Mouse (Mus musculus): ENCODE measurements around the gene Olfr740. TPM values are rescaled to one million over a fixed set of nuclear protein-coding genes. Genes with fewer than 3 reads are reported as not detected.

Gene Olfr740
- not detected in 2 replicates for polyA plus RNA-seq (2014; fragmentation: Nextera tagmentation; extraction: Ambion mirVana)

DNA sequence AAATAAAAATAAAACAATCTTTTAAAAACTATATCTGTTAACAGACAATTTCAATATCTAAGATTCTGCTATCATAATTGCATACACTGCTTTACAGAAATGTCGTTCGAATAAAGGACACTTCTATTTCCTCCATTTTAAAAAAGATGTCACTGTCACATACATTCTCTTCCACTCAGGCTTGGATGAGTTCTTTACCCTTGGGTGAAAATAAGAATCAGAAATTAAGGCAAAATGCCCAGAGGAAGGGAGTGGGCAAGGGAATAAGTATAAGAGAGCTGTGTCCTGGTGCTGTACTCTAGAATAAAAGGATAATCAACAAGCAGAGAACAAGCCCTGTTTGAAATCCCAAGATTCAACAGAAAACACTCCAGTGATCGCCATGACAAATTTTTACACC is at the start of gene Olfr740:
Olfr740 (plus strand) TSS at position 301 of the 400 bp plus-strand sequence.
- ATAC-seq (ENCODE audit: insufficient number of reproducible peaks, insufficient read depth, low FRiP score, low read depth), result no peak
- Histone ChIP-seq H3K9ac (replicated peaks; ENCODE audit: low read depth, low read length) (no peak within 1 kb of the TSS), H3K27me3 (ENCODE audit: control insufficient read depth, insufficient read depth, low read length) (no peaks in the 10 kb centered on the region), H3K9me3 (ENCODE audit: control insufficient read depth, low read depth, low read length) (no peaks in the 10 kb centered on the region), H3K36me3 (ENCODE audit: control insufficient read depth, insufficient read depth, low read length) (no peaks in the 10 kb centered on the region), H3K4me2 (replicated peaks; ENCODE audit: low read depth, low read length) (no peak within 1 kb of the TSS), H3K4me1 (ENCODE audit: control insufficient read depth, insufficient read depth, low read length) (no peaks in the 10 kb centered on the region), H3K4me3 (ENCODE audit: low read depth, low read length) (no peak within 1 kb of the TSS), H3K27ac (ENCODE audit: low read length) (no peak within 1 kb of the TSS)
- WGBS, result 82% methylated on average over 3 of the region's 3 CpGs

DNA sequence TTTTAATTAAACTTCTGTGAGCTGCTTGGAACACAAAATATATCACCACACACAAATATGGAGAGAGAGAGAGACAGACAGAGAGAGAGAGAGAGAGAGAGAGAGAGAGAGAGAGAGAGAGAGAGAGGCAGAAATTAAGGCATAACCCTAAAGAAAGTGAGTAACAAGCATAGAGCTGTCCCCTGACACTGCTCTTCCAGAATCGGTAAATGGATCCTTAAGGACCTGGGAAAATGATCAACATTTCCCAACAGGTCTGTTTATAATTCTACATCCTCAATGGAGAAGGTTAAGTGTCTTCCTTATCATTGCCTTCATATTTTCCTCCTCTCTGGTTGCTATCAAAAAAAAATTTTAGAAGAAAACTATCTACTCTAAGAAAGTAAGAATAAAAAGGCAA is 38.1 kb upstream of the Olfr740 start, which contains the start of gene Olfr738:
Olfr738 (plus strand) TSS at position 301 of the 400 bp plus-strand sequence.
- Histone ChIP-seq H3K4me1 (ENCODE audit: control insufficient read depth, insufficient read depth, low read length) (no peaks in the 10 kb centered on the region), H3K27ac (ENCODE audit: low read length) (no peak within 1 kb of the TSS), H3K27me3 (ENCODE audit: control insufficient read depth, insufficient read depth, low read length) (no peaks in the 10 kb centered on the region), H3K9ac (replicated peaks; ENCODE audit: low read depth, low read length) (no peak within 1 kb of the TSS), H3K36me3 (ENCODE audit: control insufficient read depth, insufficient read depth, low read length) (no peaks in the 10 kb centered on the region), H3K4me2 (replicated peaks; ENCODE audit: low read depth, low read length) (no peak within 1 kb of the TSS), H3K9me3 (ENCODE audit: control insufficient read depth, low read depth, low read length) (no peaks in the 10 kb centered on the region), H3K4me3 (ENCODE audit: low read depth, low read length) (no peak within 1 kb of the TSS)
- no peak for ATAC-seq (ENCODE audit: insufficient number of reproducible peaks, insufficient read depth, low FRiP score, low read depth)
- WGBS, result 62% methylated on average over 1 of the region's 1 CpGs

DNA sequence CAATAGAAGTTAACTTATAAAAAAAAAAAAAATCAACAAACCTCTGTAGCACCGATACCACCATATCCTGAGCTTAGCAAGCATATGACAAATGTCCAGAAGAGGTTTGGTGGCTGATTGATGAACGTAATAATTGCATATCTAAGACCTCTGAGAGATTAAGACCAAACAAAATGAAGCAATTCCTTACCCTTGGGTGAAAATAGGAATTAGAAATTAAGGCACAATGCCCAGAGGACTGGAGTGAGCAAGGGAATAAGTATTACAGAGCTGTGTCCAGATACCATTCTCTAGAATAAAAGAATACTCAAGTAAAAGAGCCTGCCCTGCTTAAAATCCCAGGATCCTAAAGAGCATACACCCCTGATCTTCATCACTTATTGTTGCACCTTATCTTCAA is 27.0 kb upstream of the Olfr740 start, which contains the start of gene Olfr739:
Olfr739 (plus strand) TSS at position 301 of the 400 bp plus-strand sequence.
- H3K27ac ChIP-seq (ENCODE audit: low read length), result no peak within 1 kb of the TSS
- no peaks in the 10 kb centered on the region for H3K4me1 ChIP-seq (ENCODE audit: control insufficient read depth, insufficient read depth, low read length)
- H3K4me3 ChIP-seq (ENCODE audit: low read depth, low read length), result no peak within 1 kb of the TSS
- H3K9me3 ChIP-seq (ENCODE audit: control insufficient read depth, low read depth, low read length), result no peaks in the 10 kb centered on the region
- ATAC-seq (ENCODE audit: insufficient number of reproducible peaks, insufficient read depth, low FRiP score, low read depth), result no peak
- WGBS, result 62% methylated on average over 2 of the region's 2 CpGs
- H3K4me2 ChIP-seq (replicated peaks; ENCODE audit: low read depth, low read length), result no peak within 1 kb of the TSS
- no peak within 1 kb of the TSS for H3K9ac ChIP-seq (replicated peaks; ENCODE audit: low read depth, low read length)
- H3K36me3 ChIP-seq (ENCODE audit: control insufficient read depth, insufficient read depth, low read length), result no peaks in the 10 kb centered on the region
- H3K27me3 ChIP-seq (ENCODE audit: control insufficient read depth, insufficient read depth, low read length), result no peaks in the 10 kb centered on the region

DNA sequence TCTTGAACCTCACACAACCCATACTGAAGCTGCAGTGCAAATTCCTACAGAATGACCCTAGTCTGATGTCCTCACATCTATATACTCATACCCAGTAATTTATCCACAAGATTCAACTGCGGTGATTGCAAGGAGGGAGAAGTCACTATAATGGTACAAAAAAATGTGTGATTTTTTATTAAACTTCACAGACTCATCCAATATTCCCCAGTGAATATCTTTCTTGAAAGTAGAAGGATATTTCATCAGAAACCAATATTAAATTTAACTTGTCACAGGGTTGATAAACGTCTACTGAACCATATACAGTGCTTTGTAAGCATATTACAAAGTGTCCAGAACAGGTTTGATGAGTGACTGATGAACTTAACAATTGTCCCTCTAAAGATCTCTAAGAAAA is 27.1 kb downstream of the Olfr740 start, which contains the start of gene Olfr741:
Olfr741 (plus strand) TSS at position 301 of the 400 bp plus-strand sequence.
- Histone ChIP-seq H3K27me3 (ENCODE audit: control insufficient read depth, insufficient read depth, low read length) (no peaks in the 10 kb centered on the region), H3K4me2 (replicated peaks; ENCODE audit: low read depth, low read length) (no peak within 1 kb of the TSS), H3K9ac (replicated peaks; ENCODE audit: low read depth, low read length) (no peak within 1 kb of the TSS), H3K36me3 (ENCODE audit: control insufficient read depth, insufficient read depth, low read length) (no peaks in the 10 kb centered on the region), H3K4me3 (ENCODE audit: low read depth, low read length) (no peak within 1 kb of the TSS), H3K9me3 (ENCODE audit: control insufficient read depth, low read depth, low read length) (no peaks in the 10 kb centered on the region), H3K27ac (ENCODE audit: low read length) (no peak within 1 kb of the TSS), H3K4me1 (ENCODE audit: control insufficient read depth, insufficient read depth, low read length) (no peaks in the 10 kb centered on the region)
- WGBS, result 68% methylated on average over 2 of the region's 2 CpGs
- no peak for ATAC-seq (ENCODE audit: insufficient number of reproducible peaks, insufficient read depth, low FRiP score, low read depth)

DNA sequence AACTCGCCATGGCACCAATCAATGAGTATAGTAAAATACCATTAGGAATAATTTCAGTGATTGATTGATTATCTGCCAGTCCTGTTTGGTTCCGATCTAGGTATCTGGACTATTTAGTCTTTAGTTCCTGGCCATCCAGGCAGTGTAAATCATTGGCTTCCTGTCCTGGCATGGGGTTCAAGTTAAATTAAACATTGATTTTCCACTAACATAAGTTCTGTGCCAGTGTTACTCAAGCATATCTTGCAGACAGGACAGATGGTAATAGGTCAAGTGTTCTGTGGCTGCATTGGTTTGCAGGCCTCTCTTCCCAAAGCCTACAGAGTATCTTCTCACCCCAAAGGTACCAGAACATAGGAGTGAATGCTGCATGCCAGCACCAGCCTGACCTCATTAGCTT is 33.1 kb downstream of the Olfr740 start:
- no peaks in the 10 kb centered on the region for H3K27me3 ChIP-seq (ENCODE audit: control insufficient read depth, insufficient read depth, low read length)
- H3K4me2 ChIP-seq (replicated peaks; ENCODE audit: low read depth, low read length), result no peak overlapping the region
- 73% methylated on average over 2 of the region's 2 CpGs for WGBS
- H3K9me3 ChIP-seq (ENCODE audit: control insufficient read depth, low read depth, low read length), result no peaks in the 10 kb centered on the region
- no peak overlapping the region for H3K9ac ChIP-seq (replicated peaks; ENCODE audit: low read depth, low read length)
- ATAC-seq (ENCODE audit: insufficient number of reproducible peaks, insufficient read depth, low FRiP score, low read depth), result no peak
- H3K36me3 ChIP-seq (ENCODE audit: control insufficient read depth, insufficient read depth, low read length), result no peaks in the 10 kb centered on the region
- no peak overlapping the region for H3K27ac ChIP-seq (ENCODE audit: low read length)
- H3K4me1 ChIP-seq (ENCODE audit: control insufficient read depth, insufficient read depth, low read length), result no peaks in the 10 kb centered on the region
- H3K4me3 ChIP-seq (ENCODE audit: low read depth, low read length), result no peak overlapping the region

DNA sequence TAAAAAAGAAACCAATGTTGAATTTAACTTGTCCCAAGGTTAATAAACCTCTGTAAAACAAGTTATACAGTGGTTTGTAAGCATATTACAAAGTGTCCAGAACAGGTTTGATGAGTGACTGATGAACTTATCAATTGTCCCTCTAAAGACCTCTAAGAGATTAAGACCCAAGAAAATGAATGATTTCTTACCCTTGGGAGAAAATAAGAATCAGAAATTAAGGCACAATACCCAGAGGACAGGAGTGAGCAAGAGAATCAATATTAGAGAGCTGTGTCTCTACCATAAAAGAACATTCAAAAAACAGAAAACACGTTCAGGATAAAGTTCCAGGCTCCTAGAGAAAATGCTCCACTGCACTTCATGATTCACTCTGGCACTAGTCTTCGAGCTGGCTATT is 58.0 kb downstream of the Olfr740 start, which contains the start of gene Olfr742:
Olfr742 (plus strand) TSS at position 301 of the 400 bp plus-strand sequence.
- Histone ChIP-seq H3K4me1 (ENCODE audit: control insufficient read depth, insufficient read depth, low read length) (no peaks in the 10 kb centered on the region), H3K27ac (ENCODE audit: low read length) (no peak within 1 kb of the TSS), H3K4me3 (ENCODE audit: low read depth, low read length) (no peak within 1 kb of the TSS), H3K9ac (replicated peaks; ENCODE audit: low read depth, low read length) (no peak within 1 kb of the TSS), H3K9me3 (ENCODE audit: control insufficient read depth, low read depth, low read length) (no peaks in the 10 kb centered on the region), H3K27me3 (ENCODE audit: control insufficient read depth, insufficient read depth, low read length) (no peaks in the 10 kb centered on the region), H3K4me2 (replicated peaks; ENCODE audit: low read depth, low read length) (no peak within 1 kb of the TSS), H3K36me3 (ENCODE audit: control insufficient read depth, insufficient read depth, low read length) (no peaks in the 10 kb centered on the region)
- 57% methylated on average over 2 of the region's 2 CpGs for WGBS
- ATAC-seq (ENCODE audit: insufficient number of reproducible peaks, insufficient read depth, low FRiP score, low read depth), result no peak

Other genes with a start within 250 kb of the Olfr740 start
- gene Olfr731, start 203.7 kb upstream of the Olfr740 start, polyA plus RNA-seq (2014; fragmentation: Nextera tagmentation; extraction: Ambion mirVana), result not detected in 2 replicates
- gene Olfr732, start 161.3 kb upstream of the Olfr740 start, polyA plus RNA-seq (2014; fragmentation: Nextera tagmentation; extraction: Ambion mirVana), result not detected in 2 replicates
- not detected in 2 replicates for gene Olfr733, start 144.0 kb upstream of the Olfr740 start, polyA plus RNA-seq (2014; fragmentation: Nextera tagmentation; extraction: Ambion mirVana)
- gene Olfr734, start 118.8 kb upstream of the Olfr740 start, polyA plus RNA-seq (2014; fragmentation: Nextera tagmentation; extraction: Ambion mirVana), result not detected in 2 replicates
- not detected in 2 replicates for gene Olfr735, start 96.7 kb upstream of the Olfr740 start, polyA plus RNA-seq (2014; fragmentation: Nextera tagmentation; extraction: Ambion mirVana)
- not detected in 2 replicates for gene Tlr11, start 87.6 kb upstream of the Olfr740 start, polyA plus RNA-seq (2014; fragmentation: Nextera tagmentation; extraction: Ambion mirVana)
- not detected in 2 replicates for gene Olfr736, start 64.4 kb upstream of the Olfr740 start, polyA plus RNA-seq (2014; fragmentation: Nextera tagmentation; extraction: Ambion mirVana)
- not detected in 2 replicates for gene Olfr738, start 38.0 kb upstream of the Olfr740 start, polyA plus RNA-seq (2014; fragmentation: Nextera tagmentation; extraction: Ambion mirVana)
- gene Olfr739, start 26.9 kb upstream of the Olfr740 start, polyA plus RNA-seq (2014; fragmentation: Nextera tagmentation; extraction: Ambion mirVana), result not detected in 2 replicates
- gene Olfr741, start 27.2 kb downstream of the Olfr740 start, polyA plus RNA-seq (2014; fragmentation: Nextera tagmentation; extraction: Ambion mirVana), result not detected in 2 replicates
- gene Olfr742, start 58.1 kb downstream of the Olfr740 start, polyA plus RNA-seq (2014; fragmentation: Nextera tagmentation; extraction: Ambion mirVana), result not detected in 2 replicates
- gene Olfr743, start 76.3 kb downstream of the Olfr740 start, polyA plus RNA-seq (2014; fragmentation: Nextera tagmentation; extraction: Ambion mirVana), result not detected in 2 replicates
- gene Olfr744, start 169.3 kb downstream of the Olfr740 start, polyA plus RNA-seq (2014; fragmentation: Nextera tagmentation; extraction: Ambion mirVana), result not detected in 2 replicates
- not detected in 2 replicates for gene Olfr745, start 193.8 kb downstream of the Olfr740 start, polyA plus RNA-seq (2014; fragmentation: Nextera tagmentation; extraction: Ambion mirVana)
- gene Olfr746, start 201.5 kb downstream of the Olfr740 start, polyA plus RNA-seq (2014; fragmentation: Nextera tagmentation; extraction: Ambion mirVana), result not detected in 2 replicates
- gene Olfr747, start 247.7 kb downstream of the Olfr740 start, polyA plus RNA-seq (2014; fragmentation: Nextera tagmentation; extraction: Ambion mirVana), result not detected in 2 replicates